Mouse (Mus musculus) gastrocnemius, postnatal 25 days (tissue): ENCODE measurements around the gene Crip2. TPM values are rescaled to one million over a fixed set of nuclear protein-coding genes. Genes with fewer than 3 reads are reported as not detected.

ENCODE experiments used
- DNase-seq: peaks from one replicate; pipeline ENCODE4 v3.0.0; 2022
- total RNA-seq, 2 experiments: library from RNA; stranded (reverse); gene quantifications; 1 replicate in 1 of 2; 2 replicates in 1 of 2; pipeline ENCODE4 v1.2.3; 2021

The Crip2 gene
- total RNA-seq, 2 experiments from 2014 or later, result 39.5 to 52.5 TPM

GRCm38 (mm10) chr12:113185442-113186291 lies 45.6 kb downstream of the Crip2 start, which contains the start of gene Tmem121:
Gene Tmem121, plus strand, starts transcription at chr12:113185930.
- DNase-seq, result no peak

DNA sequence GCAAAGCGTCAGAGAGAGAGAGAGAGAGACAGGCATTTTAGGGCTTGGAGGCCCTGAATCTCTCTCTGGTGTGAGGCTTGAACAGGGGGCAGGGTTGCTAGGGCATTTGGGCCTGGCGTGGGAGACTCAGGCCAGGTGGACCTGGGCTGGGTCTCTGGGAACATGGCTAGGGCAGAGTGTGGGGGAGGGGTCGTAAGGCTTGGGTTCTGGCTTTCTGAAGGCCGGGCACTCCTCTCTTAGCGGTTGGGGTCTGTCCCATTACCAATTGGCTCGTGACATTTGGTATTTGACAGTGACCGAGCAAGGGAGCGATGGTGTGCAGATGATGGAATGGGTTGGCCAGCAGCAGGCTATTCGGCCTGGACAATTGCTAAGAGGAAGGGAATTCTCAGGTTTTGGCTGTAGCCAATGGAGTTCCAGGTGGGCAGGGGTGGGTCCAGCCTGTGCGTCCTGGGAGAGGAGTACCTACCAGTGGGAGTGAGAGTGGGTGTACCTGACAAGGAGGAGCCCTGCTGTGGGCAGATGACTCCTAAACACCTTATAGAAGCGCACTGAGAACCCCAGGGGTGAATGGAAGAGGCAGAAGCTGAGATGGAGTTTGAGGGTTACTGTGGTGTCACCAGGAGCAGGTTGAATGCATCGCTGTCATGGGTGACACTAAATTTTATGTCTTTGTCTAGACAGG lies 46.4 kb downstream of the Crip2 start:
- DNase-seq, result no peak

DNA sequence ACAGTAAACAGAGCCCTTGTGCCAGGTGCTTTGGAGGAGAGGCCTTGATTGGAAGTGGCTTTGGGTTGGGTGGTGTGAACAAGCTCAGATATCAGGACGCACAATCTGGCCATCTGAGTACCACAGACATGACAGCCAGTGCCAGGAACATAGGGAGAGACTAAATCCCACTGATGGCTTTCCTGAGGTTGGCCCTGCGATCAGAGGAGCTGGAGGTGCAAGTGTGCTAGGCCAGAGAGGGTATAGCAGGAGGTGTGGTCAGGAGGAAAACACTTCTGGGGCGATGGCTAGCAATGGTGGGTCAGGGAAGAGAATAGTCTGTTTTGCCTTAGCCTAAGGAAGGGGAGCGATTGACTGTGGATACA lies 47.0 kb downstream of the Crip2 start:
- DNase-seq, result no peak

GRCm38 (mm10) chr12:113187584-113188295 lies 47.7 kb downstream of the Crip2 start:
- peak; percentile 62 for DNase-seq

- no peak for DNase-seq
These were observed 48.5 kb downstream of the Crip2 start for GRCm38 (mm10) chr12:113188349-113189055.

DNA sequence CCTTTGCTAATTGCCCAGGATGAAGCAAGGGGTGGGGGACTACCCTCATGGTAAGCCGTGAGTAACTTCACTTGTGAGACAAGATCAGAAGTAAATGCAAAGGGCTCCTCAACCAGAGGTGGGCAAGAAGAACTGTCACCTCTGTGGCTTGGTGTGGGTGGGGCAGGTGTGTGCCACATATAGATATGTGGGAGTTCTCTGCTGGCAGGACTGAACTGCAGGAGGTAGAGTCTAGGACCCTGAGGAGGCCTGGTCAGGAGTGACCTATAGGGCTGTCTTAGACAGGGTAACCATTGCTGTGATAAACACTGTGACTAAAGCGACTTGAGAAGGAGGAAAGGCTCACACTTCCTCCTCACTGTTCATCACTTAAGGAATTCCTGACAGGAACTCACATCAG lies 53.4 kb downstream of the Crip2 start:
- DNase-seq, result no peak

Other genes starting within 250 kb of the Crip2 start
- gene Jag2, start 210.5 kb upstream of the Crip2 start, total RNA-seq, result 10 to 100 TPM; 20.4 to 21.8 TPM
- gene Nudt14, start 198.1 kb upstream of the Crip2 start, total RNA-seq, result 1 to 10 TPM; 8.7 to 9.1 TPM
- gene Btbd6, start 163.8 kb upstream of the Crip2 start, total RNA-seq, result 10 to 100 TPM; 12.6 to 13.1 TPM
- 10 to 100 TPM; 19.3 to 19.4 TPM for gene Brf1, start 139.5 kb upstream of the Crip2 start, total RNA-seq
- gene Pacs2, start 125.7 kb upstream of the Crip2 start, total RNA-seq, result 10 to 100 TPM; 34.7 to 38.5 TPM
- gene Tex22, start 65.7 kb upstream of the Crip2 start, total RNA-seq, result not detected
- 10 to 100 TPM; 29.3 to 34.4 TPM for gene Mta1, start 42.0 kb upstream of the Crip2 start, total RNA-seq
- gene Crip1, start 6.1 kb downstream of the Crip2 start, total RNA-seq, result 100 to 1,000 TPM in 1 of 2 experiments, 10 to 100 TPM in 1; 90.0 to 150 TPM
- gene Tedc1, start 16.2 kb downstream of the Crip2 start, total RNA-seq, result under 1 TPM; 0.46 to 0.54 TPM
- under 1 TPM; 0.33 to 0.46 TPM for gene Tmem121, start 45.7 kb downstream of the Crip2 start, total RNA-seq